Mouse (Mus musculus): ENCODE data around the gene Hps5. TPM values are rescaled to one million over a fixed set of nuclear protein-coding genes. Genes with fewer than 3 reads are reported as not detected.
"Not testable (repeated sequence)": the region's sequence is repeated elsewhere in the genome, so short reads cannot be mapped to it uniquely, and the experiment has no call there.

Gene Hps5
- polyA plus RNA-seq, 1 experiment from 2014 or later: 17.4 TPM

DNA sequence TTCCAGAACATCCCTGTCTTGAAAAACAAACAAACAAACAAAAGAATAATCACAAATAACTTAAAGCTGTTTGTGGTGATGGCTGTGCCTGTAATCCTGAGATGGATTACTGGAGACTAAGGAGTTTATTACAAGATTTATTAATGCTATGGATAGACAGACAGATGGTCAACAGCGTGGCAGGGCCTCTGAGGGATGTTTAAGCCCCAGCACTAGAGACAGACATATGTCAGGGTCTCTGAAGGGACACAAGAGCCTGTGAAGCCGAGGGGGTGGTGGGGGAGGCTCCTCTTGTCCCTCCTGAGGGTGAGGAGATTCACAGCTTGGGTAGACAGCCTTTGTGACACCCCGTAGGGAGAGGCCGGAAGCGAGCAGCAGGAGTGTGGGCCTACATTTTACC is 41.2 kb upstream of the Hps5 start:
- Histone ChIP-seq H3K27ac (ENCODE audit: poor library complexity, severe bottlenecking) (no peak overlapping the region), H3K4me1 (replicated peaks) (peaks cover 53% of the 10 kb centered on the region), H3K4me3 (no peak overlapping the region), H3K9ac (no peak overlapping the region), H3K27me3 (replicated peaks) (no peaks in the 10 kb centered on the region), H3K36me3 (no peaks in the 10 kb centered on the region), H3K4me2 (no peak overlapping the region), H3K9me3 (replicated peaks) (no peaks in the 10 kb centered on the region)
- 72% methylated on average over 5 of the region's 5 CpGs for WGBS
- no peak for ATAC-seq (ENCODE audit: insufficient number of reproducible peaks, low FRiP score)

DNA sequence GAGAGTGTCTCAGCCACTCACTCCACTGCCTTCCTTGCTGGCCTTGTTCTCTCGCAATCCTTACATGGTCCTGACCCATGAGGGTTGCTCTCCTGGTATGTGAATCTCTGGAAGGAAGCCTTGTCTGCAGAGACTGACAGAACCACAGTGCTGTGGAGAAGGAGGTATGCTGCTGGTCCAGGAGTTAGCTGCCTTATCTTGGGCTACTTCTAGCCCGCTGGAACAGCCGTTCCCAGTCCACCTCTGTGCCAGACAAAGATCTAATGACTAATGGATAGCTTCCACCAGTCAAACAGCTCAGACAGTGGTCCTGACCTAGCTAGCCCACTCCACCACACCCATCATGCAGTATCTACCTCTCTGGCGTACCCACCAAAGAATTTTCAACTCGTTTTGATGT is 40.5 kb upstream of the Hps5 start:
- H3K27me3 ChIP-seq (replicated peaks): no peaks in the 10 kb centered on the region
- H3K4me1 ChIP-seq (replicated peaks): peaks cover 51% of the 10 kb centered on the region
- H3K9ac ChIP-seq: no peak overlapping the region
- no peak for ATAC-seq (ENCODE audit: insufficient number of reproducible peaks, low FRiP score)
- H3K36me3 ChIP-seq: no peaks in the 10 kb centered on the region
- no peaks in the 10 kb centered on the region for H3K9me3 ChIP-seq (replicated peaks)
- no peak overlapping the region for H3K4me2 ChIP-seq
- H3K4me3 ChIP-seq: no peak overlapping the region
- no peak overlapping the region for H3K27ac ChIP-seq (ENCODE audit: poor library complexity, severe bottlenecking)
- 68% methylated on average over 5 of the region's 5 CpGs for WGBS

DNA sequence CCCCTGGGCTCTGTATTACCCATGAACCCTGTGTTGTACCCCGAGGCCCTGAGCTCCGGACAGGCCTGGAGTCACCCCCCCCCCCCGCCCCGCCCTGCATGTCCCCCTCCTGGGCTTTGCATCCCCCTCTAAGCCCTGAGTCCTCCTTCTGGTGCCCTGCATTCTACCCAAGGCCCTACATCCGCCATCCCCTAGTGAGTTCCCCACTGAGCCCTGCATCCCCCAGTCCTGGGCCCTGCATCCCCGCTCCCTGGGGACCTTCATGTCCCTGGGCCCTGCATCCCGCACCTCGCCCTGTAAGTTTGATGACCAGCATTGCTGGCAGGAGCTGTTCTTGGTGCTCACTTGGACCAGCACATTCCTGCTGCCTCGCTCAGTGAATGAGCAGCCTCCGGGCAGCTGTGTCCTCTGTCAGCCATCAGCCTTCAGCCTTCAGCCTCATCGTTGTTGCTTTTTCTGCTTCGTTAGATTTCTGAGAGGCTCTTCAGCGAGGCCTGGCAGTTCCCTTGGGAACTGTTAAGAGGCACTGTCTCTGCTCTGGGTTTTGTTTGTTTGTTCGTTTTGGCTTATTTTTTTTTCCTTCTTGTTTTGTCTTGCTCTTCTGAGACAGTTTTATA is 39.2 kb upstream of the Hps5 start:
- peaks cover 55% of the 10 kb centered on the region for H3K4me1 ChIP-seq (replicated peaks)
- H3K27me3 ChIP-seq (replicated peaks): no peaks in the 10 kb centered on the region
- H3K4me3 ChIP-seq: no peak overlapping the region
- no peak for ATAC-seq (ENCODE audit: insufficient number of reproducible peaks, low FRiP score)
- no peak overlapping the region for H3K4me2 ChIP-seq
- no peaks in the 10 kb centered on the region for H3K9me3 ChIP-seq (replicated peaks)
- H3K9ac ChIP-seq: no peak overlapping the region
- no peaks in the 10 kb centered on the region for H3K36me3 ChIP-seq
- H3K27ac ChIP-seq (ENCODE audit: poor library complexity, severe bottlenecking): no peak overlapping the region
- 43% methylated on average over 14 of the region's 14 CpGs for WGBS

DNA sequence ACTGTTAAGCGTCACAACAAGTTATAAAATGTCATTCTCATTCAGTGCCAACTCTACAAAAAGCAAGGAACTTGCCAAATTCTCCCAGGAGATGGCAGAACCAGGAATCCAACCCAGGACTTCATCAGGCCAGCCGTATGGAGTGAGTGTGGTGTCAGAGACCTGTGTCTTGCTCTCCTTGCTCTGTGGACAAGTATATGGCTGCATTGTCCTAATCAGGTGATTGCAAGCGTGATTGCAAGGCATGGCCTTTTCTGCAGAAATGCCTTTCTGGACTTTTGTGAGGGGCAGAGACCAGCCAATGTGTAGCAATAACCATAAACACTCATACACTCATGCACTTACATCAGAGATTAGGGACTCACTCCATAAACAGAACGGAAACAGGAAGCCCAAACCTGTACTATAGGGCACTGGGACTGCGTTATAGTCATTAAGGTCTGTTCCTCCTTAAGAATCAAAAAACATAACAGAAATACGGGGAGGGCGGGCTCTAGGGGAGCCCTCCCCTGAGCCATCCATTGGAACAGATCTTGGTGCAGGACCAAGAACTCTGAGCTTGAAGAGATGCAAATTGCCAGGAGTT is 37.9 kb upstream of the Hps5 start:
- Histone ChIP-seq H3K36me3 (no peaks in the 10 kb centered on the region), H3K4me1 (replicated peaks) (peaks cover 46% of the 10 kb centered on the region), H3K27ac (ENCODE audit: poor library complexity, severe bottlenecking) (peak overlapping the region; percentile 14; the same call in 1 of the 2 replicates), H3K4me3 (no peak overlapping the region), H3K9ac (no peak overlapping the region), H3K27me3 (replicated peaks) (no peaks in the 10 kb centered on the region), H3K9me3 (replicated peaks) (no peaks in the 10 kb centered on the region), H3K4me2 (no peak overlapping the region)
- WGBS: 82% methylated on average over 7 of the region's 7 CpGs
- no peak for ATAC-seq (ENCODE audit: insufficient number of reproducible peaks, low FRiP score)

DNA sequence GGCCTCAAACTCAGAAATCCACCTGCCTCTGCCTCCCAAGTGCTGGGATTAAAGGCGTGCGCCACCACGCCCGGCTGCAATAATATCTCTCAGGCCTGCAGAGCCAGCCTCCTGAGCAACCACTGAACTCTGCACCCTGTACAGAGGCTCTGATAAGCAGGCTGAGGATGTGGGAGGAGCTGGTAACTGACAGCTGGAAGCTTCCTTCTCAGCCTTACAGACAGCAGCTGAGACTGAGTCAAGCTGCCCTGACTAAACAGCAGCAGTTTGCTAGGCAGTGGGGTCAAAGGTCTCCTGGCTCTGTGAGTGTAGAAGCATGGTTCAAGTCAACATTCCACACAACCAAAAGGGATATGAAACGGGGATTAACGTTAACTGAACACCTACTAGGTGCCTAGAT is 37.4 kb upstream of the Hps5 start:
- peaks cover 41% of the 10 kb centered on the region for H3K4me1 ChIP-seq (replicated peaks)
- no peaks in the 10 kb centered on the region for H3K36me3 ChIP-seq
- no peak overlapping the region for H3K4me2 ChIP-seq
- H3K4me3 ChIP-seq: no peak overlapping the region
- no peak overlapping the region for H3K9ac ChIP-seq
- no peaks in the 10 kb centered on the region for H3K27me3 ChIP-seq (replicated peaks)
- no peaks in the 10 kb centered on the region for H3K9me3 ChIP-seq (replicated peaks)
- H3K27ac ChIP-seq (ENCODE audit: poor library complexity, severe bottlenecking): no peak overlapping the region; the same call in 1 of the 2 replicates
- 20% methylated on average over 6 of the region's 6 CpGs for WGBS
- peak; percentile 74 for ATAC-seq (ENCODE audit: insufficient number of reproducible peaks, low FRiP score)

DNA sequence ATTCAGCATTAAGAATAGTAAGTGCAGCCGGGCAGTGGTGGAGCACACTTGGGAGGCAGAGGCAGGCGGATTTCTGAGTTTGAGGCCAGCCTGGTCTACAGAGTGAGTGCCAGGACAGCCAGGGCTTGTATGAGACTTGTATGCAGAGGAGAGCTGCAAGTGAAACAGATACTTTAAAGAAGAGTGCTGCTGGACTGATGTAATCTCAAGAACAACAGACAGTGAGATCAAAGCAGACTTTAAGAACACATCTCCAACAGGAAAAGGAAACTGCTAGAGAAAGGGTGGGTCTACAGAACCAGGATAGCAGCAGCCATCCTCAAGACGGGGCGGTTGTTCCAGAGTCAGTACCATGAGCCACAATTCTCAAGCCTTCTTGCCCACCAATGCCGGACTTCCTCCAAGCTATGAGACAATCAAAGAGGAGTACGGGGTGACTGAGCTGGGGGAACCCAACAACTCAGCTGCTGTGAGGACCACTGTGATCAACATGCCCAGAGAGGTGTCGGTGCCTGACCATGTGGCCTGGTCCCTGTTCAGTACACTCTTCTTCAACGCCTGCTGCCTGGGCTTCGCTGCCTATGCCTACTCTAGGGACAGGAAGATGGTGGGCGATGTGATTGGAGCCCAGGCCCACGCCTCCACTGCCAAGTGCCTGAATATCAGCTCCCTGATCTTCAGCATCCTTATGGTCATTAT is 36.4 kb upstream of the Hps5 start:
- H3K27ac ChIP-seq (ENCODE audit: poor library complexity, severe bottlenecking); ATAC-seq (ENCODE audit: insufficient number of reproducible peaks, low FRiP score); H3K27me3 ChIP-seq (replicated peaks); H3K4me2 ChIP-seq; H3K4me3 ChIP-seq; H3K36me3 ChIP-seq; H3K9ac ChIP-seq; H3K9me3 ChIP-seq (replicated peaks): not testable (repeated sequence)
- 83% methylated on average over 11 of the region's 11 CpGs for WGBS
- peaks cover 44% of the 10 kb centered on the region for H3K4me1 ChIP-seq (replicated peaks)

DNA sequence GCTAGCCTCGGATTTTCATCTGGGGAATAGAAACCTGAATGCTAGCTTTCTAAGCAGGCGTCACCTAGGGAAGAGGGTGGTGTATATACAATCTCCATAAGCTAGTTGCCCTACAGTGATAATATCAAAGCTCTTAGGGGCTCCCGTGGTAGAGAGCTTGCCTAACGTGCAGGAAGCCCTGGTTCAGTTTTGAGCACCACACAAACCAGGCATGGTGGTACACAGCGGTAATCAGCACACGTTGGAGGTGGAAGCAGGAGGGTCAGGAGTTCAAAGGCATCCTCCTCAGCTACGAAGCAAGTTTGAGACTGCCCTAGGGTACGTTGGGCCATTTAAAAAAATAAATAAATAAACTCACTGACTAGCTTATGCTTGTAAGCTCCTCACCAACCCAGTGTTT is 35.8 kb upstream of the Hps5 start:
- no peak for ATAC-seq (ENCODE audit: insufficient number of reproducible peaks, low FRiP score)
- H3K9me3 ChIP-seq (replicated peaks): no peaks in the 10 kb centered on the region
- no peaks in the 10 kb centered on the region for H3K27me3 ChIP-seq (replicated peaks)
- H3K27ac ChIP-seq (ENCODE audit: poor library complexity, severe bottlenecking): peak overlapping the region; percentile 87
- no peak overlapping the region for H3K4me3 ChIP-seq
- no peaks in the 10 kb centered on the region for H3K36me3 ChIP-seq
- no peak overlapping the region for H3K9ac ChIP-seq
- 66% methylated on average over 8 of the region's 8 CpGs for WGBS
- H3K4me2 ChIP-seq: no peak overlapping the region
- H3K4me1 ChIP-seq (replicated peaks): peaks cover 48% of the 10 kb centered on the region

DNA sequence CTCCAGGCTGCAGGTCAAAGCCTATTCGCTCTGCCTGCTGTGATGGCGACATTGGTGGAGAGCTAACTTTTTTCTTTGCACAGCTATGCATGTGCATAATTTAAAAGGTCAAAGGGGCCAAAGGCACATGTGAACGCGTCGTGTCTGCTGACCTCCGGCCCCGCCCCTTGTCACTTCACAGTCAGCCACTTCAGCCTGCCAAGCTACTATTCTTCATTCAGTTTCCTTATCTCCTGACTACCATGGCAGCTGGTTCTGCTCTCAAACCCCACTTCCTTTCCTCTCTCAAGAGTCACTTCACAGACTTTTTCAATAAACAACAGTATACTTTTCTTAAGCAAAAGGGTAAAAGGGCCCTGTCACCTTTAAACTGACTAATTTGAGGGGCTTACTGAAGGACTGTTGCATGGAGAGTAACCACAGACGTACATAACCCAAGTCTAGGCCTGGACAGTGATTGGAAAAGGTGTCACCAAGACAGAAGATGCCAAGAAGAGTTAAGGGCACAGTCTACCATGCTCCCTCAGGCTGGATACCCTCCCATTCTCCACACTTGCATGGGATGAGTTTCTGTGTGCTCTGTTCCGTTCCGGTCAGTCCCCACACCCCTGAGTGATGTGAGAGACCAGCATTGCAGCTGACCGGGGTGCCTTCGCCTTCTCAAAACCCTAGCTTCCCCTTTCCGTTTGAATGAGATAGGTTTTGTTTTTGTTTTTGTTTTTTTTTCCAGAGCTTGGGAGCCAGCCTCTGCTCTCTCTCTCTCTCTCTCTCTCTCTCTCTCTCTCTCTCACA is 35.1 kb upstream of the Hps5 start:
- Histone ChIP-seq H3K4me3 (no peak overlapping the region), H3K27ac (ENCODE audit: poor library complexity, severe bottlenecking) (peak overlapping the region; percentile 87), H3K4me1 (replicated peaks) (peaks cover 48% of the 10 kb centered on the region), H3K4me2 (no peak overlapping the region), H3K36me3 (no peaks in the 10 kb centered on the region), H3K9me3 (replicated peaks) (no peaks in the 10 kb centered on the region), H3K27me3 (replicated peaks) (no peaks in the 10 kb centered on the region), H3K9ac (no peak overlapping the region)
- peak; percentile 47; the same call in 1 of the 2 replicates for ATAC-seq (ENCODE audit: insufficient number of reproducible peaks, low FRiP score)
- 30% methylated on average over 13 of the region's 13 CpGs for WGBS

DNA sequence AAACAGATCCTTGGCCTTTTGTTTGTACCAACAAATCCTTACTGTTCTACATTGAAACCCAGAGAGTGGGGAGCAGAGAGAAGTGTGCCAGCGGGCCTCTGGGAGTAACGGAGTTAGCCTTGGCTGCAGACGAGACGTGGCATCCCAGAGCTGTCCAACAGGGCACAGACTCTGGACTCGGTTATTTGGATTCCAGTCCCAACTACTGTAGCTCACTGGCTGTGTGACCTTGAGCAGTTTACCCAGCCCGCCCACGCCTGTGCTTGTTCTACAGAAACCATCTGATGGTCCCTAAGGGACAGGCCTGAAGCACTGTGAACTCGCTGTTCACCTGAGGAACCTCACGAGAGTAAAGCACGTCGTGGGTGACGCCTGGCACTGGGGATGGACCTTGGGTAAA is 34.0 kb upstream of the Hps5 start:
- peaks cover 44% of the 10 kb centered on the region for H3K4me1 ChIP-seq (replicated peaks)
- no peak overlapping the region for H3K9ac ChIP-seq
- no peaks in the 10 kb centered on the region for H3K9me3 ChIP-seq (replicated peaks)
- H3K27ac ChIP-seq (ENCODE audit: poor library complexity, severe bottlenecking): no peak overlapping the region
- WGBS: 82% methylated on average over 12 of the region's 12 CpGs
- H3K27me3 ChIP-seq (replicated peaks): no peaks in the 10 kb centered on the region
- no peak overlapping the region for H3K4me3 ChIP-seq
- no peaks in the 10 kb centered on the region for H3K36me3 ChIP-seq
- ATAC-seq (ENCODE audit: insufficient number of reproducible peaks, low FRiP score): no peak
- H3K4me2 ChIP-seq: no peak overlapping the region

DNA sequence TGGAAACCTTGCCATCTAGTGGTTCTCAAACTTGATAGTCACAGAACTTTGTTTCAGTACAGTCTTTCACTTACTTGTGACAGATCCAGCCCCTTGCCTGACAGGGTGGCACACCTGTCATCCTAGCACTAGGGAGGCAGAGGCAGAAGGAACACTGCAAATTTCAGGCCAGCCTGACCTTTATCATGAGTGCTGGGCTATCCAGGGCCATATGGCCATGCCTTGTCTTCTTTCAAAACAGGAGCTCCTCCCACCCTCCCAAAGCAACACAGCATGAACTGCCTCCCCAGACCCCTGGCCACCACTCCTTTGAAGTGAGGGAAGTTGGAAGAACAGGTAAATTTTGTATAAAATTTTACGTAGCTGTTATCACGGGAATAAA is 31.9 kb upstream of the Hps5 start:
- Histone ChIP-seq H3K4me2 (peak overlapping the region; percentile 33; the same call in 1 of the 2 replicates), H3K9me3 (replicated peaks) (no peaks in the 10 kb centered on the region), H3K4me3 (no peak overlapping the region), H3K27ac (ENCODE audit: poor library complexity, severe bottlenecking) (peak overlapping the region; percentile 28; the same call in 1 of the 2 replicates), H3K36me3 (peaks cover 13% of the 10 kb centered on the region), H3K27me3 (replicated peaks) (no peaks in the 10 kb centered on the region), H3K4me1 (replicated peaks) (peaks cover 35% of the 10 kb centered on the region), H3K9ac (no peak overlapping the region)
- ATAC-seq (ENCODE audit: insufficient number of reproducible peaks, low FRiP score): no peak
- WGBS: 79% methylated on average over 2 of the region's 2 CpGs
